Mouse (Mus musculus): ENCODE measurements around the gene Dclk1.

DNA sequence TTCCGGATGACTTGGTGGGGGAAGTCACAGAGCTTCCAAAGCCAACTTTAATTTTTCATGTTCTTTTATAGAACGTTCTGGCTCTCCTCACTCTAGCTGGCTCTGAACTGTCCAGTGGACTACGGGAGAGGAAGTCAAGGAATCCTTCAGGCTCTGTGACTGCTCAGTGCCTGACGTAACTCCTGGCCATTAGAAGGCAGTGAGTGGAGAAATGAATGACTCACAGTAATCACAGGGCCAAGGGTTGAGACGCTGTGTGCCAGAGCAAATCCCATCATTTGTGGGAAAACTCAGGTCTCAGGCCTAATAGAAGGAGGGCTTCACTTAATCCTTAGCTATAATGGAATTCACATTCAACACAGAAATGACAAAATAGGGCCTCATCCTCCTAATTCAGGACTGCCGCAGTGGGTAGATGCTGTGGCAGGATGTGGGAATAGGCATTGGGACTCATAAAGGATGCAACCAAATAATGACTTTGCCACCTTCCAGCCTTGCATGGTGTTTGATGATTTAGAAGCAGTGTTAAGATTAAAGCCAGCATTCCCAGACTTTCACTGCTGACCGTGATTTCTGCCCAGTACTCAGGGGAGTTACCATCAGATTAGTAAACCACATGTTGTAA, 65.5 kb downstream of the Dclk1 start:
- no peak for TF ChIP-seq POLR2A (IDR thresholded peaks at IDR 0.05; ENCODE audit: low read depth, low read length)
- no peak for TF ChIP-seq CTCF (IDR thresholded peaks at IDR 0.05; ENCODE audit: borderline replicate concordance, insufficient read depth, low read length)
